Mouse (Mus musculus): ENCODE results near the gene Rapgef5.

DNA sequence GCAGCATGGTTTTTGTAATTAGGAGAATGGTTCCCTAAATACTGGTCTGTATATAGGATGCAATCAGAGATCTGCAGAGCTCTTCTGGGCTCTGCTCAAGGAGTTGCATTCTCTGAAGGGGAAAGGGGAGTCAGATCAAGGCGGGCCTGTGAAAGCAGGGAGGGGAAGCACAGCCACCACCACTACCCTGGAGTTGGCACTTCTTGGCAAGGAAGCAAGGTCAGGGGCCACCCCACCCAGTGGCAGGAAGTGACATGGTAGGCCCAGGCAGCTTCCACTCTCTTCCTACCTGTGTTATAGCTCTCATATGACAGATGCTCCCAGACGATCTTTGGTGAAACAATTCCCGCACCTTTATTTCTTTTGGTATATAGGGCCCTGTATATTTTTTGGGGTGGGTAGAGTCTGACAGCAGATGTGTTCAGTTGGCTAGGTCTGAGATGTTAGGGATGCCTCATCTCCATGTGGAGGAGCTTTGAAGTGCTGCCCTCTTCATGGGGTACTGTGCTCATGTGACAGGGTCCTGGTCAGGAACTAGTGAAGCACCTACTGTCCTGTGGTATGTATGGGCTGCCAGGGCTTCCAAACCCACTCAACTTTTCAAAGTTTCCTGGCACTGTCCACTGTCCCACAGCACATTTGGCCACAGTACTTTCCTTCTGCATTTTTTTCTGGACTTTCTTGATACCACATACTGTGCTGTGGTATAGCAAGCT lies 183.8 kb downstream of the Rapgef5 start:
- TF ChIP-seq CTCF (IDR thresholded peaks at IDR 0.05; ENCODE audit: low read depth): no peak
- TF ChIP-seq EP300 (optimal IDR thresholded peaks at IDR 0.05): no peak

Measured in stomach, postnatal 0 days (tissue).